Mouse (Mus musculus) hindbrain, embryonic 10.5 days (tissue): ENCODE data around the gene Xrn1. TPM values are rescaled to one million over a fixed set of nuclear protein-coding genes. Genes with fewer than 3 reads are reported as not detected.
"Not testable (repeated sequence)": the region's sequence is repeated elsewhere in the genome, so short reads cannot be mapped to it uniquely, and the experiment has no call there.

Experiments
- DNase-seq: peaks from one replicate; pipeline ENCODE4 v3.0.0-alpha.2; 2017; ENCODE audit warnings: low spot score
- H3K27ac ChIP-seq: fragments of 300-500 bp; sonication (generic); 2 replicates; pipeline ENCODE4 v1.5.1; 2016; ENCODE audit warnings: mild to moderate bottlenecking, moderate library complexity
- H3K27me3 ChIP-seq: fragments of 300-500 bp; sonication (generic); 2 replicates; pipeline ENCODE4 v1.6.1; 2016; ENCODE audit warnings: mild to moderate bottlenecking; ENCODE audit not compliant: poor library complexity, insufficient read depth, severe bottlenecking
- H3K36me3 ChIP-seq: fragments of 300-500 bp; sonication (generic); 2 replicates; pipeline ENCODE4 v1.6.1; 2016; ENCODE audit warnings: mild to moderate bottlenecking, moderate library complexity
- H3K4me1 ChIP-seq: fragments of 300-500 bp; sonication (generic); replicated peaks from 2 replicates; pipeline ENCODE4 v1.6.1; 2016; ENCODE audit warnings: mild to moderate bottlenecking
- H3K4me3 ChIP-seq: fragments of 300-500 bp; sonication (generic); 2 replicates; pipeline ENCODE4 v1.5.1; 2016; ENCODE audit warnings: mild to moderate bottlenecking, moderate library complexity
- H3K9me3 ChIP-seq: fragments of 300-500 bp; sonication (generic); 2 replicates; pipeline ENCODE4 v1.6.1; 2016; ENCODE audit warnings: mild to moderate bottlenecking, moderate library complexity
- WGBS: fragments of 180-500 bp; shearing (Covaris S2); methylation state at CpG from one replicate; pipeline ENCODE4 v1.1.7; 2016; 5-methylcytosine and 5-hydroxymethylcytosine counted together
- polyA plus RNA-seq: library from polyadenylated mRNA; unstranded; fragments of >200 nt; fragmentation: Nextera tagmentation; extraction: Ambion mirVana; gene quantifications from 2 replicates; pipeline ENCODE4 v1.2.1, GENCODE M21; 2016

Xrn1 gene
- polyA plus RNA-seq, result 17.1 and 17.9 TPM in 2 replicates

GRCm38 (mm10) chr9:95954585-95955461 lies at the start of gene Xrn1:
Gene Xrn1 (plus strand): TSS chr9:95954760.
- WGBS, result under 1% methylated on average over 57 of the region's 57 CpGs
- no peaks in the 10 kb centered on the region for H3K27me3 ChIP-seq
- peaks cover 40% of the 10 kb centered on the region for H3K36me3 ChIP-seq
- no peaks in the 10 kb centered on the region for H3K9me3 ChIP-seq
- DNase-seq, result peak; percentile 92
- peaks cover 8% of the 10 kb centered on the region for H3K4me1 ChIP-seq
- peak within 1 kb of the TSS; percentile 97 for H3K27ac ChIP-seq
- peak within 1 kb of the TSS; percentile 94 for H3K4me3 ChIP-seq

- Histone ChIP-seq H3K27ac (no peak overlapping the region), H3K9me3 (no peaks in the 10 kb centered on the region), H3K4me1 (no peaks in the 10 kb centered on the region), H3K4me3 (no peak overlapping the region), H3K36me3 (peaks cover 37% of the 10 kb centered on the region), H3K27me3 (no peaks in the 10 kb centered on the region)
- DNase-seq, result no peak
These were observed 21.7 kb upstream of the Xrn1 start for GRCm38 (mm10) chr9:95932855-95933254.

- no peaks in the 10 kb centered on the region for H3K27me3 ChIP-seq
- H3K9me3 ChIP-seq, result no peaks in the 10 kb centered on the region
- DNase-seq, result no peak
- 87% methylated on average over 4 of the region's 4 CpGs for WGBS
- peaks cover 30% of the 10 kb centered on the region for H3K36me3 ChIP-seq
- H3K4me1 ChIP-seq, result peaks cover 8% of the 10 kb centered on the region
- peak overlapping the region; percentile 94 for H3K4me3 ChIP-seq
- no peak overlapping the region; the same call in 1 of the 2 replicates for H3K27ac ChIP-seq
These were observed 902 bp upstream of the Xrn1 start for GRCm38 (mm10) chr9:95953658-95954057.

GRCm38 (mm10) chr9:95954226-95954584 lies 355 bp upstream of the Xrn1 start:
- H3K27ac ChIP-seq, result peak overlapping the region; percentile 97
- peaks cover 8% of the 10 kb centered on the region for H3K4me1 ChIP-seq
- WGBS, result under 1% methylated on average over 7 of the region's 7 CpGs
- H3K27me3 ChIP-seq, result no peaks in the 10 kb centered on the region
- H3K9me3 ChIP-seq, result no peaks in the 10 kb centered on the region
- peak overlapping the region; percentile 94 for H3K4me3 ChIP-seq
- H3K36me3 ChIP-seq, result peaks cover 34% of the 10 kb centered on the region
- peak; percentile 64 for DNase-seq

GRCm38 (mm10) chr9:95957611-95958010 lies 3.1 kb downstream of the Xrn1 start:
- DNase-seq, result no peak
- Histone ChIP-seq H3K4me1 (peaks cover 8% of the 10 kb centered on the region), H3K27me3 (no peaks in the 10 kb centered on the region), H3K27ac (no peak overlapping the region), H3K9me3 (no peaks in the 10 kb centered on the region), H3K4me3 (no peak overlapping the region), H3K36me3 (peaks cover 37% of the 10 kb centered on the region; the same call in 1 of the 2 replicates)
- WGBS, result 94% methylated on average over 2 of the region's 2 CpGs

- peaks cover 8% of the 10 kb centered on the region for H3K4me1 ChIP-seq
- 95% methylated on average over 7 of the region's 7 CpGs for WGBS
These were observed 3.6 kb downstream of the Xrn1 start for GRCm38 (mm10) chr9:95958041-95958730.

GRCm38 (mm10) chr9:95958731-95959105 lies 4.2 kb downstream of the Xrn1 start:
- H3K9me3 ChIP-seq, H3K27me3 ChIP-seq, H3K4me3 ChIP-seq, DNase-seq, H3K27ac ChIP-seq, H3K4me1 ChIP-seq: not testable (repeated sequence)
- 100% methylated on average over 2 of the region's 2 CpGs for WGBS
- H3K36me3 ChIP-seq, result peaks cover 37% of the 10 kb centered on the region; the same call in 1 of the 2 replicates

More at GRCm38 (mm10) chr9:95958041-95958730, 3.6 kb downstream of the Xrn1 start:
- H3K4me3 ChIP-seq, result no peak overlapping the region
- H3K9me3 ChIP-seq, result no peaks in the 10 kb centered on the region
- no peak overlapping the region for H3K27ac ChIP-seq
- peaks cover 37% of the 10 kb centered on the region; the same call in 1 of the 2 replicates for H3K36me3 ChIP-seq
- no peaks in the 10 kb centered on the region for H3K27me3 ChIP-seq
- no peak for DNase-seq

- 83% methylated on average over 6 of the region's 6 CpGs for WGBS
- no peaks in the 10 kb centered on the region for H3K9me3 ChIP-seq
- DNase-seq, result no peak
- H3K27me3 ChIP-seq, result no peaks in the 10 kb centered on the region
- peaks cover 41% of the 10 kb centered on the region for H3K36me3 ChIP-seq
- no peak overlapping the region for H3K4me3 ChIP-seq
- H3K4me1 ChIP-seq, result peaks cover 4% of the 10 kb centered on the region; the same call in 1 of the 2 replicates
- no peak overlapping the region for H3K27ac ChIP-seq
These were observed 4.7 kb downstream of the Xrn1 start for GRCm38 (mm10) chr9:95959246-95959645.

- no peak overlapping the region for H3K4me3 ChIP-seq
- H3K4me1 ChIP-seq, result peaks cover 4% of the 10 kb centered on the region; the same call in 1 of the 2 replicates
- DNase-seq, result no peak
- no peaks in the 10 kb centered on the region for H3K9me3 ChIP-seq
- H3K27ac ChIP-seq, result no peak overlapping the region
- WGBS, result 96% methylated on average over 3 of the region's 3 CpGs
- H3K27me3 ChIP-seq, result no peaks in the 10 kb centered on the region
- peaks cover 48% of the 10 kb centered on the region for H3K36me3 ChIP-seq
These were observed 5.3 kb downstream of the Xrn1 start for GRCm38 (mm10) chr9:95959732-95960428.

GRCm38 (mm10) chr9:95961058-95961457 lies 6.5 kb downstream of the Xrn1 start:
- Histone ChIP-seq H3K4me3 (no peak overlapping the region), H3K27me3 (no peaks in the 10 kb centered on the region), H3K4me1 (peaks cover 4% of the 10 kb centered on the region; the same call in 1 of the 2 replicates), H3K9me3 (no peaks in the 10 kb centered on the region), H3K36me3 (peaks cover 59% of the 10 kb centered on the region), H3K27ac (no peak overlapping the region)
- DNase-seq, result no peak

GRCm38 (mm10) chr9:95964037-95964436 lies 9.5 kb downstream of the Xrn1 start:
- Histone ChIP-seq H3K4me3 (no peak overlapping the region), H3K4me1 (no peaks in the 10 kb centered on the region), H3K36me3 (peaks cover 57% of the 10 kb centered on the region), H3K9me3 (no peaks in the 10 kb centered on the region), H3K27me3 (no peaks in the 10 kb centered on the region), H3K27ac (no peak overlapping the region)
- no peak for DNase-seq
- 95% methylated on average over 13 of the region's 13 CpGs for WGBS

GRCm38 (mm10) chr9:95978279-95978678 lies 23.7 kb downstream of the Xrn1 start:
- no peak overlapping the region for H3K27ac ChIP-seq
- no peaks in the 10 kb centered on the region for H3K9me3 ChIP-seq
- H3K27me3 ChIP-seq, result no peaks in the 10 kb centered on the region
- no peak for DNase-seq
- WGBS, result 94% methylated on average over 2 of the region's 2 CpGs
- peaks cover 95% of the 10 kb centered on the region for H3K36me3 ChIP-seq
- H3K4me3 ChIP-seq, result no peak overlapping the region
- H3K4me1 ChIP-seq, result no peaks in the 10 kb centered on the region
